Mouse (Mus musculus) bone marrow macrophage, adult 2 months (primary cell): Measurements from ENCODE around the gene R3hdml.

Experiments used
- CTCF ChIP-seq: IDR thresholded peaks from 2 replicates; pipeline ENCODE4 v1.5.1; 2012; ENCODE audit warnings: low read depth, mild to moderate bottlenecking, low read length, moderate library complexity
- POLR2A ChIP-seq: IDR thresholded peaks from 2 replicates; pipeline ENCODE4 v1.6.1; 2012; ENCODE audit warnings: mild to moderate bottlenecking, low read depth, low read length, borderline replicate concordance

GRCm38 (mm10) chr2:163492018-163492417, at the start of gene R3hdml:
- TF ChIP-seq CTCF, result no peak
- no peak for TF ChIP-seq POLR2A
